Mouse (Mus musculus) gastrocnemius, postnatal 10 days (tissue): Measurements from ENCODE around the gene Hsd3b7. TPM values are rescaled to one million over a fixed set of nuclear protein-coding genes. Genes with fewer than 3 reads are reported as not detected.
"Not testable (repeated sequence)": the region's sequence is repeated elsewhere in the genome, so short reads cannot be mapped to it uniquely, and the experiment has no call there.

Source experiments
- DNase-seq: peaks from one replicate; pipeline ENCODE4 v3.0.0; 2021; ENCODE audit warnings: mixed read lengths
- total RNA-seq, 2 experiments: library from RNA; stranded (reverse); gene quantifications; 2 replicates each; pipeline ENCODE4 v1.2.3; 2021

The Hsd3b7 gene
- total RNA-seq, 2 experiments from 2014 or later: 8.1 to 12.5 TPM

DNA sequence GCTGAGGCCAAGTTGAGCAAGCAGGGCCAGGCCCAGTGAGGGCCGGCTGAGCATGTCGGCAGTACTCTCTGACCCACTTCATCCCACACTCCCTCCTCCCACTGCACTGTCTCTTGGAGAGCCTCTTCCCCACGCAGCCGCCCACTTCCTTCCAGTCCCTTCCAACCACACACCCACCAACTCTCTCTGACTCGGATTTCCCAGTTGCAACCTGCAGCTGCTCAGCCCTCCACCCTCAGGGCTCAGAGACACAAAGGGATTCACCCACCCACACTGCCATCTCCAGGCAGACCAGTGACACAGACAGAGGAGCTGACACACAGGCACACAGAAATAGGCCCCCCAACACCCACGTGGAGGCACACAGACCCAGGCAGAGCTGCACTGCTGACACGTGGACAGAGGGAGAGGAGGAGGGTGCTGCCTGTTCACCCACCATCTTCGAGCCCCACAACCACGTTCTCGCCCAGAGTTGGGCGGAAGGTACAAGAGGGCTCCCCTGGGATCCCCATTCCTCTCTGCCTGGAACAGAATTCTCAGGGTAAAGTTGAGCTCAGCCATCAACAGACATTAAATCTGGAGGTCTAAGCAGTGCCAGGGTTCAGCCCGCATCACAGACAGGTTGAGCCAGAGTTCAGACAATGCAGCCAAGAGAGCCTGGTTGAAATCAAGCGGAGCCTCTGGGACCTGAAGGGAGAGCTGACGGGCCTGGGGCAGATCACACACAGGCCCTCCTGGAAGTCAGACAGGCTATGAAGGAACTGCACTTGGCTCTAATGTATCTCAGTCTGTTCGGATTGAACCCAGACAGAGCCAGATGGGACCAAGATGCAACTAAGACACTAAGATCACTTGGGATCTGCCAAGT, 15.8 kb downstream of the Hsd3b7 start:
- peak; percentile 44 for DNase-seq

DNA sequence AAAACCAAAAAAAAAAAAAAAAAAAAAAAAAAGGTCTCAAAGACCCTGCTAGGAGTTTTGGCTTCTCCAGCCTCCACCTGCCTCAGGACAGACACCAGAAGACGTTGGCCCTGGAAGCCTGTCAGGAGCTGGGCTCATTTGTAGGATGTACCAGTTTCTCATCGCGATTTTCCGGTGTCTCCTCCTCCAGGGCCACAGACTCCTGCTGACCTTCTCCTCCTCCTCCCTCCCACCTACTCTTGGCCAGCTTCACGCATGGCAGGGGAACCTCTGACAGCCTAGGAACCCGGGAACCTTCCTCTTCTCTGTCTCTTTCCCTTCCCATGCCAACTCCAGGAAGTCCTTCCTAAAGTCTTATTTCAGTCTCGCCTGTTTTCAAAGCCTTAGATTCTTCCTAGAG, 16.6 kb downstream of the Hsd3b7 start:
- no peak for DNase-seq

DNA sequence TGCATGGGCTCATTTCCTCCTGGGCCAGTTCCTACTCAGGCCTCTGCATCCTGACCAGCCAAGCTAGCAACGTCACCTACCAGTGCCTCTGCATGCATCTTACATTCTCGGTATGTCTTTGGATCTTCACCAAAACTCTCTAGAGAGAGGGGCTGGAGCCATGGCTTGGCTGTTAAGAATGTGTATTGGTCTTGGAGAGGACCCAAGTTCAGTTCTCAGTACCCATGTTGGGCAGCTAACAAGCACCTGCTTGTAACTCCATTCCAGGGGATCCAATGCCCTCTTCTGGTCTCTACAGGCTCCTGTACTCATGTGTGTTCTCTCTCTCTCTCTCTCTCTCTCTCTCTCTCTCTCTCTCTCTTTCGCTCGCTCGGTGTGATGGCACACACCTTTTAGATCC, 17.4 kb downstream of the Hsd3b7 start:
- DNase-seq: no peak

DNA sequence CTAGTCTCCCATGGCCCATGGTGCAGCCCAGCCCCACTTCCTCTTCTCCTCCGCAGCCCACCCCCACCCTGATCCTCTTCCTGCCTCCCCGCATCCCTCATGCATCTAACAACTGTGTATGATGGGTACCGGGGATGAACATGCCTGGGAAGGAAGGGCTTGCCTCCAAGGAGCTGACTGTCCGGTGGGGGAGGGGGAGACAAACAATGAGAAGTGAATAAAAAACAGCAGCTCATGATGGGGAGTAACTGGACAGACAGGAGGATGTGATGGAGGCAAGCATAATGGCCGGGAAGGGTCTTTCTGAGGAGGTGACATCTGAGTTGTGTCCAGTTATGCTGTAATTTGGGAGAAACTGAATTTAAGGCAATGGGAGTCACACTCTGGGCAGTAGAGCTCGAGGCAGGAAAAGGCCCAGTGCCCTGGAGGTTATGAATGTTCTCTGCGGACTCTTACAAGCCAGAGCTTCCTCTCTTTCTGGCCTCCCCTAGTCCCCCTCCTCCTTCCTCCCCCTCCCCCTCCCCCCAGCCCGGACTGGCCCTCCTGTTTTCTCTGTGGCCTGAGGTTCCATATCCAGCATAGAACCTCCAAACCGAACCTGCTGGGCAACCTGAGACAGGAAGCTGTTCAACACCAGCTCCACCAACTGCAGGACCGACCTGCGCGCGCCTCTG, 20.6 kb downstream of the Hsd3b7 start:
- no peak for DNase-seq

DNA sequence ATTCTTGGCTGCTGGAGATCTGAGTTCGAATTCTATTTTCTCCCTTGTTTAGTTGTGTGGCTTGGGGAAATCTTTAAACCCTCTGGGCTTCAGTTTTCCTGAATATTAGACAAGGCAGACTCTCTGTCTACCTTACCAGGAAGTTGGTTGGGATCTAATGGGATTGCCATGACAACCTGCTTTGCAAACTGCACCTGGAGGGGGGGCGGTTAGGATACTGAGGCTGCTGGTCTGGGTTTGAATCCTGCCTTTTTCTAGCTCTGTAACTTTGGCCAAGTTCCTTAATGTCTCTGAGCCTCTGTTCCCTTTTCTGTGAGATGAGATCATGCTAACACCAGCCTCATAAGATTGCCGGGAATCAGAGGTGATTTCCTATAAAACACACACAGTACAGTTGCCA, 22.1 kb downstream of the Hsd3b7 start:
- no peak for DNase-seq

DNA sequence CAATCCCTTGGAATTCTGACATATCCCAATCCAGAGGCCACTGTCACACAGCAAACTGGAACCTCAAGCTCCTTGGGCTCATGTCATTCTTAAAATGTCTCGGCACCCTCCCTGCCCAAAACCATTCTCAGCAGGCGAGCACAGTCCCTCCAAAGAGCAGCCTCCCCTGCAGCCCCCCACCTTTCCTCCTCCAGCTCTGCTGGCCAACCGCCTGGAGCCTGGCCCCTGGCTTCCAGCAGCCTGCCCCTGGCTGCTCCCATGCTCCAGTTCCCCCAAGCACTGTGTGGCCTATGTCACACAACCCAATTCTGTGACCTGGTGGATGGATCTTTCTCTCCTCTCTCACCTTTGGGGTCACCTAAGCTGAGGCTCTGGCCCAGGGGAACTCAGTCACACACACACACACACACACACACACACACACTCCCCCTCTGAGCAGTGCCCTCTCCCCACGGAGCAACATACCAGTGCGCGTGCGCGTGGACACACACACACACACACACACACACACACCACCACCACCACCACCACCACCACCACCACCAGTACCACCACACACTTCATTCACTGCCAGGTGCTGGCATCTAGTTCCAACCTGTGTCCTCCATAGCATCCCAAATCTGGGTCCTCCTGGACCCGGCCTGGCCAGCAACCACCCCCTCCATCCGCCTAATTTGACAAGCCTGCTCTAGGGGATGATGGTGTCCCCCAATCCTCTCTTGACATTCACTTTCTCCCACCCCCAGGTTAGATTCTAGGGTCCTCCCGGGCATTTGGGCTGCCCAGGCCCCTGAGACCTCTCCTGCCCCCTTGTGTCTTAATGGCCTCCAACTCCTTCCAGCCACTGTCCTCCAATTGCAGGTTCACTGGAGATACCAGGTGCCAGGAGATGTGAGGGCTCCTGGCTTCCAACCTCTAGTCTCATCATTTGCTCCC, 23.1 kb downstream of the Hsd3b7 start:
- no peak for DNase-seq

DNA sequence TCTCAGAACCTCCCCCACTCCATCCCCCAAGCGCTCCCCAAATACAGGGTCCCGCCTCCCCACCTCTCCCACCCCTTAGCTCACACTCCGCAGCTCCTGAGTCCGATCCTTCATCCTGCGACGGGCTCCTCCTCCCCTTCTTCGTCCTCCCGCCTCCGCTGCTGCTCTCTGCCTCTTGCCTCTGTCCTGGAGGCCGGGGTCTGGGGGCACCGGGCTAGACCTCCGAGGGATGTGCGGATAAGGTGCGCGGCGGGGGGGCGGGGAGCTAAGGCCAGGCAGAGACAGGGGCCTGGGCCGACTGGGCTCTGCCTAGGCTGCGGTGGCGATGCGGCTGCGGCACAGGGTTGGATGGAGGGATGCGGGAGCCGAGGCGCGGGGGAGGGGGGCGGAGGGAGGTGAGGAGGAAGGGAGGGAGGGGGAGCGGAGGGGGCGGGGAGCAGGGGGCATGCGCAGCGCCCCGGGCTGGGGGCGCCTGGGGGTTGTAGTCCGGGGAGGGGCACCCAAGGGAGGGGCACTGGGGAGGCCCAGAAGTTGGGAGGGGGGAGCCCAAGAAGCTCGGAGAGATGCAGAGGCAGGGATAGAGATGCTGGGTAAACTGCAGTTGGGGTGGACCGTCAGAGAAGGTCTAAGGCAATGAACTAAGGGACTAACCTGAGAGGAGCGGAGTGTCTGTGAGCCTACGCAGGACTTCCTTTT, 23.9 kb downstream of the Hsd3b7 start, which contains the start of the genes Stx4a and Stx1b:
Gene Stx4a (plus strand): TSS at position 119 of the 696 bp plus-strand sequence.
Gene Stx1b (minus strand): TSS at position 374 of the 696 bp plus-strand sequence.
- DNase-seq: peak; percentile 60

DNA sequence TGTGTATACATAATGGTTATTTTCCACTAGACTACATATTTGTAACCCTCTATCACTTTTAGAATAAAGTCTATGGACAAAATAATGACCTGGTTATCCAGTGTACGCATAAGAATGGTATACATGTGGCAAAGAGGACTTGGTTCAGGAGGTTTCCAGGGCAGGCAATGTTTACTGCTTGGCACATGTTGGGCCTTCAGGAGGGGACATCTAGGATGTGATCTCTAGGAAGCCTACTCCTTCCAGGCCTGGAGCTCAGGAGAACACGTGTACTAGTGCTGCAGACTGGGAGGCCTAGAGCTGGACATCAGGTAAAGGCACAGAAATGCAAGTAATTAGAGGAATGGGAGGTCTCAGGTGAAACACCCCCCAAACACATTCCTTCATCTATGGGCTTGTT, 35.1 kb downstream of the Hsd3b7 start:
- DNase-seq: no peak

DNA sequence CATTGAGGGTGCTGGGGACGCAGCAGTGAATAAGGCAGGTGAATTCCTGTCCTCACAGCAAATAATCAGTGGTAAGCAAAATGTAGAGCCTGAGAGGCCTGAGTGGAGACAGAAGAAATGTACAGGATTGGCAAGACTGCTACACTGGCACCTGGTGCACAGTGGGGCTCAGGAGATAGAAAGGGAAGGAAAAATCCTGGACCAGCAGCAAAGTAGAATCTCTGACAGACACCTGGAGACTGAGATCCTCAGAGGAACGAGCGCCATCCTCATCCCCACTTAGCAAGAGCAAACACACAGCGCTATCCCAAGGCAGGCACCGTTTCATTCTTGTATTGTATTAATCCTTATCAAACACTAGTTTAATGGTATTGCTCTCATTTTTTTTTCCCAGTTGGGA, 37.1 kb downstream of the Hsd3b7 start:
- DNase-seq: no peak

DNA sequence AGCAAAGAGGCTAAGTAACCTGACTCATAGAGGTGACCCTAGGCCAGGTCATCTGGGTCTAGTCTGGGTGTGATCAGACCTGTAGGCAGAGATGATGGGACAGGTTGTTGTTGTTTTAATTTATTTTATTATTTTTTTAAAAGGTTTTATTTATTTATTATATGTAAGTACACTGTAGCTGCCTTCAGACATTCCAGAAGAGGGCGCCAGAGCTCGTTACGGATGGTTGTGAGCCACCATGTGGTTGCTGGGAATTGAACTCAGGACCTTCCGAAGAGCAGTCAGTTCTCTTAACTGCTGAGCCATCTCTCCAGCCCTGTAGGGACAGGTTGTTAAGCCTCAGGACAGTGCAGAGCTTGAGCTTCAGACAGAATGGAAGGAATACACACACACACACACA, 37.5 kb downstream of the Hsd3b7 start:
- DNase-seq: not testable (repeated sequence)

DNA sequence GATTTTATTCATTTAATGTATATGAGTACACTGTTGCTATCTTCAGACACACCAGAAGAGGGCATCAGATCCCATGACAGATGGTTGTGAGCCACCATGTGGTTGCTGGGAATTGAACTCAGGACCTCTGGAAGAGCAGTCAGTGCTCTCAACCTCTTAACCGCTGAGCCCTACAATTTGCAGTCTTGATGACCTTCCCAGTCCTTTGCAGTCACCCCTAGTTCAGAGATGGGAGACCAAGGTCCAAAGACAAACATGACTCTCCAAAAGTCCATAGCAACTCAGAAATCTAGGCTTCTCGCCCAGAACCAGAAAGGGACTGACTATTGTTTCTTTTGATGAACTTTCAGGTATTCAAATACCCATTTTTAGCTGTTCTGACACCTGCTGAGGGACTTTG, 39.6 kb downstream of the Hsd3b7 start:
- not testable (repeated sequence) for DNase-seq

DNA sequence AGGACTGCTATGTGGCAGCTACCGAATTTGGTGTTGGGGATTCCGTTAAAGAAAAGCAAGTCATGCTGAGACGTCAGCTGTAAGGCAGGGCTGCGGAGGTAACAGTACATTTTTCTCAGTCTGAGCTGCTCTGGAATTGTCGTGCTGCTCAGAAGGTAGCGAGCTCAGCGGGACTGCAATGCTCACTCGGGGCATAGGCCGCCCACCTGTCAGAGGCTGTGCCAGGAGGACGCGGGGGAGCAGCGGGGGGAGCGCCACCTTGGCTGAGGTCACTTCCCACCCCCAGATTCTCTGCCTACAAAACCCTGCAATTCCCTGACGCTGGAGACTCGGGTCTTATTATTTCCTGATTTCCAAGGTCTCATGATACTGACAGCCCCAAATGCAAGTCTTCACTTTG, 40.5 kb downstream of the Hsd3b7 start:
- DNase-seq: peak; percentile 49

DNA sequence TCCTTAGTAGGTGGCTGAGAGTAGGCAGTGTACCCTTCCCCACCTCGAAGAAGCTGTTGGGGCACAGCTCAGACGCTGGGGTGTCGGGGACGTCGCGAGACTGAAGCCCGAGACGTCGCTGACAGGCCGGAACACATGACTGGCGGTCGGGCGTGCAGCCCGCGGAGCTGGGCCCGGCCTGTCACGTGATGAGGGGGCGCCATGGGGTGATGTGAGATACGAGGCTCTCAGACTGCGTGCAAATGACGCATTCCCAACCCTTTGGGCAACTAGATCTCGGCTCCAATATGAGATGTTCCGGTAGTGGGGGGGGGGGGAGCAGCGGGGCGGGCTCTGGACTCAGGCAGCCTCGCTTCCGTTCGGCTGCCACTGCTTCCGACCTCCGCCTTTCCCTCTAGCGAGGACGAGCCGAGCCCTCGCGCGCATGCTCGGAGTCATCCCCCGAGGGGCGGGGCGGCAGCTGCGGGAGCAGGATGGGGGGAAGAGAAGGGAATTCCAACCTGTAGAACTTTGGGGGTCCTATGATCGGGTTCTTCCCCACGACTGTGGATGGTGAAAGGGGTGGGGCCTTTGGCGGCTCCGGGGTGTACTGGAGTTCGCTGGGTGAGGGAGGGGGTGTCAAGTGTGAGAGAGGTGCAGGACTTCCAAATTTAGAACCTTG, 41.1 kb downstream of the Hsd3b7 start:
- peak; percentile 94 for DNase-seq

DNA sequence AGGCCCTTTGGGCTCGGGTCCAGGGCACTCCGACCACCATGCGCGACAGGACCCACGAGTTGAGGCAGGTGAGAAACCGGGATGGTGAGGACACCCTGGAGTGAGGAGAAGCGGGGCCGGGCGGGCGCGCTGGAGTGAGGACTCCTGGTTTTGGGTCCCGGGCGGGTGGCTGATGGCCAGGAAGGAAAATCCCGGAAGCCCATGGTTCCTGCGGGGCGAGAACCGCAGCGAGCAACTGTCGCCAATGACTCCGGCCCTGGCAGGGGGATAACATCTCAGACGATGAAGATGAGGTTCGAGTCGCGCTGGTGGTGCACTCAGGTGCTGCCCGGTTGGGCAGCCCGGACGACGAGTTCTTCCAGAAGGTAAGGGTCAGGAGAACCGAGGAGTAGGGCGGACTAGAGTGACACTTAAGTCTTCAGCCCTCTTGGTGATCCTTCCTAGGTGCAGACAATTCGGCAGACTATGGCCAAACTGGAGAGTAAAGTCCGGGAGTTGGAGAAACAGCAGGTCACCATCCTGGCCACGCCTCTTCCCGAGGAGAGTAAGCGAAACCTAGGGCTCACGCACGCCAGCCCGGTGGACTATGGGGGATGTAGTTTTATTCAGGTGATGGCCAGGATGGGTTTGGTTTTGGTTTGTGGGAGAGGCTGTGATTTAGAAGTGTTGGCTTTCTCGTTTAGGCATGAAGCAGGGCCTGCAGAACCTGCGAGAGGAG, 41.8 kb downstream of the Hsd3b7 start:
- DNase-seq: peak; percentile 75

DNA sequence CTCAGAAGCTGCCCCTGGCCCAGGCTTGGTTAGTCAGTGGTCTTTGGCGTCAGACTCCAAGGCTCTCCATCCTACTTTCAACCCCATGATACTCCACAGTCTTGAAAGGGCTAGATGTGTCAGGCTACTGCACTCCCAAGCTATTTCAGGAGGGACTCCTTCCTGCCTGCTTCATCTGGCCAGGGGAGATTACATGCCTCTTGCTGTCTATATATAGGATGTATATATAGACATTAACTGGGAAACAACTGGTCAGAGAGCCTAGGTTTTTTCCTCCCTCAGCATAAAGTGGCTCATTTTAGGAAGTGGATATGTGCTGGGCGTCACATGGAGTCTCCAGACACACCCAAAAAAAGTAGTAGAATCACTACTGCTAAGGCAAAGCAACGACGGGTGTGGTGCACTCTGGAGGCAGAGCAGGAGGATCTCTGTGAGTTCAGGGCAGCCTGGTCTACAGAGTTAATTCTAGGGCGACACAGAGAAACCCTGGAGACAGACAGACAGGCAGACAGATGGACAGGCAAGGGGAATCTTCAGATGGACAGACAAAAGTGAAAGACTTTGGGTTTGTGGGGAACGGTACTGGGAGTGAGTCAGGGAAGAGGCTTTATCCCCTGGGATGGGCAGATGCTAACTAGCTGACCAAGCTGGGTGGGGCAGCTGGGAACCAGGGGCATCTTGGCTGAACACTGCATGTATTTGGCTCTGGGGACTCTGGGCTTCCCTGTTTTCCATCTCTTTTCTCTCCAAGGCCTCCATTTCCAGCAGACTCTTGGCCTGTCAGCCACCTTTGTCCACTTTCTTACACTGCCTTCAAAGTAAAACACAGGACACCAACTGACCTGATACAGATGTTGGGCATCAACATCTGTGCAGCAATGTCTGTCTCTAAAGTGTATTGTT, 49.8 kb downstream of the Hsd3b7 start:
- DNase-seq: no peak

DNA sequence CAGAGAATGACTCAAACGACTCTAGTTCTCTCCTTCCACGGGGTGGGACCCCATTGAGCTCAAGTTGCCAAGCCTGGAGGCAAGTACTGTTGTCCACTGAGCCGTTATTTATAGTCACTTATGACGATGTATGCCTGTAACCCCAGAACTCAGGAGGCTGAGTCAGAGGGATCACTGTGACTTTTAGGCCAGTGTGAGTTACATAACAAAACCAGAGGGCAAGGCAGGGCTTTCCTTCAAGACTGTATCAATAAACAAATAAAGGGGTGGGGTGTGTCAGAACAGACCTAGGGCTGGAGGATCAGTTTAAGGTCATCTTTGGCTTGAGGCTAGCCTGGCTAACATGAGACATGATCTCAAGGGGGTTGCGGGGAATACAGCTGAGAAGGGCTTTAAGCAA, 50.5 kb downstream of the Hsd3b7 start:
- no peak for DNase-seq
